Mouse (Mus musculus): Measurements from ENCODE around the gene Mfsd4b5. TPM values are rescaled to one million over a fixed set of nuclear protein-coding genes. Genes with fewer than 3 reads are reported as not detected.
"Not testable (repeated sequence)": the region's sequence is repeated elsewhere in the genome, so short reads cannot be mapped to it uniquely, and the experiment has no call there.

Gene Mfsd4b5
- polyA plus RNA-seq, 1 experiment, result not detected

GRCm38 (mm10) chr10:39947195-39947594 is 39.3 kb downstream of the Mfsd4b5 start:
- not testable (repeated sequence) for H3K4me1 ChIP-seq (ENCODE audit: control insufficient read depth, insufficient read depth, insufficient read length, low read length); H3K27ac ChIP-seq (replicated peaks; ENCODE audit: low read depth, low read length); H3K4me3 ChIP-seq (ENCODE audit: insufficient read depth, low read depth, low read length)

DNA sequence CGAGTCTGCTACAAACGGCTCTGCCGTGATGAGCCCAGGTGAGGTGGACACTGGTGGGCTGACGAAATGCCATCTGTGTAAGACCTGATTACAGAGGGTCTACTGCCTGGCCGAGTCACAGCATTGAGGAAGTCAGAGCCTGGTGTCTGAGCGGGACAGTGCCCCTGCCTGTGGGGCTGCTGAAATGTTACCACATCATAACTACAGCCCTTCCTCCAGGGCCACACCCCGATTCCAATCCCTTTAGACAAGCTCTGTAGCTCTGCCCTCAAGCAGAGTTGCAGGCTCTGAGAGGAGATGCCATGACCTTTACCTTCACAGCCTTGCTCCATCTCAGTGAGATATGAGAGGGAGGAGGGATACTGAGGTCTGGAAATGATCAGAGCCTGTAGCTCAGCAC is 49.9 kb downstream of the Mfsd4b5 start:
- Histone ChIP-seq H3K27ac (replicated peaks; ENCODE audit: low read depth, low read length) (no peak overlapping the region), H3K4me1 (ENCODE audit: control insufficient read depth, insufficient read depth, insufficient read length, low read length) (no peaks in the 10 kb centered on the region), H3K4me3 (ENCODE audit: insufficient read depth, low read depth, low read length) (no peak overlapping the region)

DNA sequence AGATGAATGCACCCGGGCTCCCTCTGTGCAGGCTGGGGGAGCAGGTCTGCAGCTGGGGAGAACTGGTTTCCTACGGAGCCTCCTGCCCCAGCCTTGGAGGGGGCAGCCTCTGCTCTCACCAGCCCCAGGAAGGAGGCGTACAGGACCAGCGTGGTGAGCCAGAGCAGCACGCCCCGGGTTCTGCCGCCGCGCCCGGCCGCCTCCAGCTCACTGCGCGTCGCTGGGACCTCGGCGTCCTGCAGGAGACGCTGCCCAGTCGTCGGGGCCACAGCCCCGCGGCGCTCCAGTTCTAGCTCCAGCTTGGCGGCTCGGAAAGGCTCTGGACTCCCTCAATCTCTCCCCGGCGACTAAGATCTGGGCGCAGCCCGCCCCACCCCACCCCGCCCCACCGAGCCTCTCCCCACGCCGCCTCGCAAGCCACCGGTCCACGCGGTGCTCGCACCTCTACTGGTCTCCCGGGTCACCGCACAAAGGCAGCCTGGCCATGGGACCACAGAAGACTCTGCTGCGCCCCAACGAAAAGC is 59.8 kb downstream of the Mfsd4b5 start, which contains the start of gene Mfsd4b2:
Gene Mfsd4b2 (minus strand): TSS at position 308 of the 524 bp plus-strand sequence.
- Histone ChIP-seq H3K4me1 (ENCODE audit: control insufficient read depth, insufficient read depth, insufficient read length, low read length) (no peaks in the 10 kb centered on the region), H3K4me3 (ENCODE audit: insufficient read depth, low read depth, low read length) (0 out of 2 replicates have a peak within 1 kb of the TSS, but pooled peaks have one; percentile 13), H3K27ac (replicated peaks; ENCODE audit: low read depth, low read length) (no peak within 1 kb of the TSS)

- H3K4me1 ChIP-seq (ENCODE audit: control insufficient read depth, insufficient read depth, insufficient read length, low read length); H3K4me3 ChIP-seq (ENCODE audit: insufficient read depth, low read depth, low read length); H3K27ac ChIP-seq (replicated peaks; ENCODE audit: low read depth, low read length): not testable (repeated sequence)
These were observed 61.9 kb downstream of the Mfsd4b5 start for GRCm38 (mm10) chr10:39924556-39924955.

GRCm38 (mm10) chr10:39912616-39913015 is 73.8 kb downstream of the Mfsd4b5 start:
- no peak overlapping the region for H3K27ac ChIP-seq (replicated peaks; ENCODE audit: low read depth, low read length)
- H3K4me1 ChIP-seq (ENCODE audit: control insufficient read depth, insufficient read depth, insufficient read length, low read length), result no peaks in the 10 kb centered on the region
- H3K4me3 ChIP-seq (ENCODE audit: insufficient read depth, low read depth, low read length), result no peak overlapping the region

DNA sequence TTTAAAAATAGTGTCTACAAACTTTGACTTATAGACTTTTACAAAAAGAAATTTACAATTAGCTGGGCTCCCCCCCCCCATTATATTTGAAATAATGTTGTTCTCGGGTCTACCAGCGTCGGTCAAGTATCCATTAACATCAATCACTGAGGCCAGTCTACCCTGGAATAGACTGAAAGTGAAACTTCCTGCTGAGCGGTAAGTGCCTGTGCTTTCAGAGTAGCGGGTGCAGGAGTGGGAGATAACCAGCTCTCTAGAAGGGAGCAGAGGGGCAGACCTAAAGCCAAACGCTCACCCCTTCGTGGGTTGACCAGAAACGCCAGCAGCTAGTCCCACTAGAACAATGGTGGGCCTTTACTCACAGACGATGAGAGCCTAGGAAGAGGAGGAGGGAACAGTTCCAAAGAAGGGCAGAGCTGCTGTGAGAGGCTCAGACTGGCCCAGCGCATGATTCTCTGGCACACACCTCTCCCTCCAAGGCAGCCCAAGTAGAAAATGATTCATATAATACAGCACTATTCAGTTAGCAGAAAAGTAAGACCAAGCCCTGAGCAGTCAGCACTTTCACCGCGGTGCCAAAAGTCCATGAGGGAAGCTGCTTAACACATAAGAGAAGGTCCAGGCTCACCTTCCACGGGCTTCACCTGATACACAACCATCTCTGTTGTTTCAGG is 77.5 kb downstream of the Mfsd4b5 start:
- no peaks in the 10 kb centered on the region for H3K4me1 ChIP-seq (ENCODE audit: control insufficient read depth, insufficient read depth, insufficient read length, low read length)
- H3K27ac ChIP-seq (replicated peaks; ENCODE audit: low read depth, low read length), result no peak overlapping the region
- H3K4me3 ChIP-seq (ENCODE audit: insufficient read depth, low read depth, low read length), result no peak overlapping the region

Other genes starting within 250 kb of the Mfsd4b5 start
- gene Mfsd4b4, start 87.4 kb downstream of the Mfsd4b5 start, polyA plus RNA-seq (2012; ENCODE audit: insufficient read depth, insufficient read length, missing spikeins), result 2.0 and 4.7 TPM in 2 replicates
- not detected in 2 replicates for gene Mfsd4b2, start 59.7 kb downstream of the Mfsd4b5 start, polyA plus RNA-seq (2012; ENCODE audit: insufficient read depth, insufficient read length, missing spikeins)
- 2.3 and 3.1 TPM in 2 replicates for gene Mfsd4b3, start 26.5 kb downstream of the Mfsd4b5 start, polyA plus RNA-seq (2012; ENCODE audit: insufficient read depth, insufficient read length, missing spikeins)
- 8.1 and 9.7 TPM in 2 replicates for gene Mfsd4b1, start 38.6 kb upstream of the Mfsd4b5 start, polyA plus RNA-seq (2012; ENCODE audit: insufficient read depth, insufficient read length, missing spikeins)
- 15.4 and 16.1 TPM in 2 replicates for gene Slc16a10, start 155.6 kb upstream of the Mfsd4b5 start, polyA plus RNA-seq (2012; ENCODE audit: insufficient read depth, insufficient read length, missing spikeins)